Mouse (Mus musculus) kidney, postnatal 36 days (tissue): ENCODE measurements around the gene Palm3.

Experiments
- DNase-seq, 2 experiments: peaks; one replicate each; pipeline ENCODE4 v3.0.0; 2021 to 2022; ENCODE audit warnings: mixed read lengths in 2 of 2

The Palm3 gene

GRCm38 (mm10) chr8:84067911-84068310 is 46.6 kb downstream of the Palm3 start:
- no peak for DNase-seq

- DNase-seq = no peak
Measured at GRCm38 (mm10) chr8:84068316-84069035, 47.2 kb downstream of the Palm3 start.

- peak; percentile 51 to 57 for DNase-seq
Measured at GRCm38 (mm10) chr8:84069169-84069568, 47.9 kb downstream of the Palm3 start.

- DNase-seq = peak in 1 of 2 experiments; percentile 41
Measured at GRCm38 (mm10) chr8:84069750-84070149, 48.5 kb downstream of the Palm3 start.

- DNase-seq = no peak
Measured at GRCm38 (mm10) chr8:84070241-84070640, 49.0 kb downstream of the Palm3 start.

GRCm38 (mm10) chr8:84070667-84071066 is 49.4 kb downstream of the Palm3 start:
- DNase-seq = no peak

- no peak for DNase-seq
Measured at GRCm38 (mm10) chr8:84071921-84072320, 50.6 kb downstream of the Palm3 start.

GRCm38 (mm10) chr8:84072321-84072720 is 51.0 kb downstream of the Palm3 start:
- DNase-seq = no peak

- no peak for DNase-seq
Measured at GRCm38 (mm10) chr8:84073230-84073976, 52.1 kb downstream of the Palm3 start.

GRCm38 (mm10) chr8:84076412-84076811 is 55.1 kb downstream of the Palm3 start:
- no peak for DNase-seq

- DNase-seq = no peak
Measured at GRCm38 (mm10) chr8:84076849-84077248, 55.6 kb downstream of the Palm3 start.

- DNase-seq = no peak
Measured at GRCm38 (mm10) chr8:84079206-84079605, 57.9 kb downstream of the Palm3 start.
